Mouse (Mus musculus): ENCODE data around the gene Pld5. TPM values are rescaled to one million over a fixed set of nuclear protein-coding genes. Genes with fewer than 3 reads are reported as not detected.

Pld5 gene
- total and polyA plus RNA-seq, 2 experiments from 2014 or later: 4.9 to 6.1 TPM

DNA sequence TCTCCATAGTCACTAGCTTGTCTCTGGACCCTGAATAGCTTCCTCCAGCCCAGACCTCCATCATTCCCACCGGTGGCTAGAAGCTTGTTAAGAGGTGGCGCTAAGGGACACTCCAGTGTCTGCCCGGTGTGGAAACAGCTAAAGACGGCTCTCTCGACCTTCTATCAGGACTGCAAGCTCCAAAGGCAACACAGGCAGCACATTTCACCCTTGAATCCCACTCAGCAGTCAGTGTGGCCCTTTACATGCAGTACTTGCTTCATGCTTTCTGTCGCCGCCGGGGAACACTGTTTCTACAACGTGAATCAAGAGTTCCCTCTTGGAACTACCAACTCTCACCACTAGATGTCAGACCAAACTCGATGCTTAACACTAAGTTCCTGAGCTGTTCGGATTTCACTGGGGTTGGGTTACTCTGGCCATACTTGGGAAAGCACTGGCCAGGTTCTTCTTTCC is 338.8 kb downstream of the Pld5 start:
- Histone ChIP-seq H3K4me3 (ENCODE audit: low read depth, low read length) (no peak overlapping the region), H3K27ac (ENCODE audit: low read depth, low read length) (no peak overlapping the region), H3K9ac (replicated peaks; ENCODE audit: low read length, poor library complexity, severe bottlenecking) (no peak overlapping the region), H3K36me3 (ENCODE audit: insufficient read depth, low read length) (no peaks in the 10 kb centered on the region), H3K27me3 (ENCODE audit: insufficient read depth, low read length) (no peaks in the 10 kb centered on the region), H3K4me2 (ENCODE audit: low read depth, low read length, poor library complexity, severe bottlenecking) (peak overlapping the region; percentile 40; the same call in 1 of the 2 replicates), H3K4me1 (ENCODE audit: insufficient read depth, low read length) (no peaks in the 10 kb centered on the region), H3K9me3 (ENCODE audit: low read length) (no peaks in the 10 kb centered on the region)
- peak; percentile 83 for ATAC-seq (ENCODE audit: low FRiP score)
- WGBS: 7% methylated on average over 11 of the region's 11 CpGs
- TF ChIP-seq CTCF (IDR thresholded peaks at IDR 0.05): peak; percentile 99
- peak; percentile 95 for DNase-seq (ENCODE audit: low spot score)

DNA sequence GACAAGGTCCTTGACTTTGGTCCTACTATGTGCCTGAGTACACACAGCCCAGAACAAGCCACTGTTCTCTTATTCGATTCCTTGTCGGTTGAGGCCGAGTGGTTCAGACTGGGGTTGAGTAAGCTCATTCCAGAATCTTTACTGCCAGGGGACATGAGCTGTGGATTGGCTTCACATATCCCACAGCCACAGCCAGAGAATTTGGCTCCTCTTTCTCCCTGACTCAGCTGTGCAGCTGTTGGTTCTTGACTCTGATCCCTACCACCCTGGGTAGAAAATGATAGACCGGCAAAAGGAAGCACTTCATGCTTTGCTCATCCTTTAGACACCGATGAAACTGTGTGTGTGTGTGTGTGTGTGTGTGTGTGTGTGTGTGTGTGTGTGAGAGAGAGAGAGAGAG is 343.7 kb downstream of the Pld5 start:
- Histone ChIP-seq H3K4me1 (ENCODE audit: insufficient read depth, low read length) (no peaks in the 10 kb centered on the region), H3K9me3 (ENCODE audit: low read length) (no peaks in the 10 kb centered on the region), H3K27ac (ENCODE audit: low read depth, low read length) (no peak overlapping the region), H3K4me2 (ENCODE audit: low read depth, low read length, poor library complexity, severe bottlenecking) (no peak overlapping the region), H3K9ac (replicated peaks; ENCODE audit: low read length, poor library complexity, severe bottlenecking) (no peak overlapping the region), H3K27me3 (ENCODE audit: insufficient read depth, low read length) (no peaks in the 10 kb centered on the region), H3K36me3 (ENCODE audit: insufficient read depth, low read length) (no peaks in the 10 kb centered on the region), H3K4me3 (ENCODE audit: low read depth, low read length) (no peak overlapping the region)
- no peak for ATAC-seq (ENCODE audit: low FRiP score)
- WGBS: 91% methylated on average over 5 of the region's 5 CpGs
- no peak for TF ChIP-seq CTCF (IDR thresholded peaks at IDR 0.05)
- no peak for DNase-seq (ENCODE audit: low spot score)

DNA sequence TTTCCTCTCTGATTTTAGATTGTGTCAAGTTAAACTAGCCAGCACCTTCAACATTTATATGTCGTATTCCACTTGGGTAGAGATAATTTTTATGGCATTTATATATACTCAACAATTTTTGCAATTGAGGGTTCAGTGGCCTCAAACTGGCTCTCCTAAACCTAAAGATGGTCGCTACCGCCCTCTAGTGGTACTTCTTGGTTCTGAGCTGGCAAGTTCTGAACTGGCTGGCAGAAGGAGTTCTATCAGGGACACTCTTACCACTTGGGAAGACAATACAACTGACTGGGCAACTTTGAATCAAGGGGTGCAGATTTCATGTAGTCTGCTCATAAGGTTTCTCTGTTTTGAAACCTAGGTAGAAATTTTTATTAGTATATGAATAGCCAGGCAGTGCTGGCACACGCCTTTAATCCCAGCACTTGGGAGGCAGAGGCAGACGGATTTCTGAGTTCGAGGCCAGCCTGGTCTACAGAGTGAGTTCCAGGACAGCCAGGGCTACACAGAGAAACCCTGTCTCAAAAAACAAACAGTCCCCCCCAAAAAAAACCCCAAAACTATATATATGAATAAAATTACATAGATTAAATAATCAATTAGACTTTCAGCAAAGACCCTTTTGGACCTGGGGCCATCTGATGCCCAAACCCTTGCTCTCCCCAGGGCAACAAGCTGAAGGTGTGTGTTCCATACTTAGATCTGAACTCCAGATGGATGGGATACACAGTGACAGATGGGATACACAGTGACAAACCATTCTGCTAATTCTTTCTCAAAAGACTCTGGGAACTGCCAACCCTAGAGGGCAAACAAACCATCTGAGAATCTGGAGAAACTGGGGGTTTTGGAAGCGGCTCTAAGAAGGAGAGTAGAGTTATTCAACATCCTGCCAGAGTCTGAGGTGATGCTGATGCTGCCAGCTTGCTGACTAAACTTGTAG is 351.0 kb downstream of the Pld5 start:
- 53% methylated on average over 7 of the region's 7 CpGs for WGBS

DNA sequence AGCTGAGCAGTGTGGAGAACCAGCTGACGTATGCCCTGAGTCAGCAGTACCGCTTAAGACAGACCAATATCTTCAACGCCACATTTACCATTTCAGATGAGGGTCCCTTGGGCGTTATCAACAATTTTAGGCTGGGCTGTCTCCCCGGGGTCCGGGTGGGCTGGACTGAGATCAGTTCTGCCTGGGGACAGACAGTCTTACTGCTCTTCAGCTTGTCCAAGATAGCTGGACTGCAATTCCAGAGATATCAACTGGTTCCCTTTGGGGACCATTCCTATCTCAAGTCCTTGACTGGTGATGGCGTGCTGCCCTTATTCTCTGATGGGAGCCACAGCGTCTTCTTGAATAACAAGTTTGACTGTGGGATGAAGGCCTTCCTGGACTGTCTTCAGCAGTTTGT is 354.0 kb downstream of the Pld5 start:
- no peak for DNase-seq (ENCODE audit: low spot score)
- no peak overlapping the region for H3K4me3 ChIP-seq (ENCODE audit: low read depth, low read length)
- H3K4me2 ChIP-seq (ENCODE audit: low read depth, low read length, poor library complexity, severe bottlenecking): no peak overlapping the region
- H3K27me3 ChIP-seq (ENCODE audit: insufficient read depth, low read length): no peaks in the 10 kb centered on the region; the same call in 1 of the 2 replicates
- H3K4me1 ChIP-seq (ENCODE audit: insufficient read depth, low read length): no peaks in the 10 kb centered on the region
- no peak overlapping the region for H3K27ac ChIP-seq (ENCODE audit: low read depth, low read length)
- H3K9ac ChIP-seq (replicated peaks; ENCODE audit: low read length, poor library complexity, severe bottlenecking): no peak overlapping the region
- no peak for ATAC-seq (ENCODE audit: low FRiP score)
- H3K36me3 ChIP-seq (ENCODE audit: insufficient read depth, low read length): no peaks in the 10 kb centered on the region
- 95% methylated on average over 8 of the region's 8 CpGs for WGBS
- no peaks in the 10 kb centered on the region for H3K9me3 ChIP-seq (ENCODE audit: low read length)
- no peak for TF ChIP-seq CTCF (IDR thresholded peaks at IDR 0.05)

More for the DNA sequence above, 351.0 kb downstream of the Pld5 start:
- no peaks in the 10 kb centered on the region for H3K4me1 ChIP-seq (ENCODE audit: insufficient read depth, low read length)
- H3K9me3 ChIP-seq (ENCODE audit: low read length): no peaks in the 10 kb centered on the region
- H3K36me3 ChIP-seq (ENCODE audit: insufficient read depth, low read length): no peaks in the 10 kb centered on the region
- TF ChIP-seq CTCF (IDR thresholded peaks at IDR 0.05): peak; percentile 93
- no peak overlapping the region for H3K9ac ChIP-seq (replicated peaks; ENCODE audit: low read length, poor library complexity, severe bottlenecking)
- peak; percentile 85 for DNase-seq (ENCODE audit: low spot score)
- no peak overlapping the region for H3K4me3 ChIP-seq (ENCODE audit: low read depth, low read length)
- H3K27me3 ChIP-seq (ENCODE audit: insufficient read depth, low read length): no peaks in the 10 kb centered on the region
- H3K4me2 ChIP-seq (ENCODE audit: low read depth, low read length, poor library complexity, severe bottlenecking): no peak overlapping the region
- no peak overlapping the region for H3K27ac ChIP-seq (ENCODE audit: low read depth, low read length)
- ATAC-seq (ENCODE audit: low FRiP score): peak; percentile 57; the same call in 1 of the 2 replicates

DNA sequence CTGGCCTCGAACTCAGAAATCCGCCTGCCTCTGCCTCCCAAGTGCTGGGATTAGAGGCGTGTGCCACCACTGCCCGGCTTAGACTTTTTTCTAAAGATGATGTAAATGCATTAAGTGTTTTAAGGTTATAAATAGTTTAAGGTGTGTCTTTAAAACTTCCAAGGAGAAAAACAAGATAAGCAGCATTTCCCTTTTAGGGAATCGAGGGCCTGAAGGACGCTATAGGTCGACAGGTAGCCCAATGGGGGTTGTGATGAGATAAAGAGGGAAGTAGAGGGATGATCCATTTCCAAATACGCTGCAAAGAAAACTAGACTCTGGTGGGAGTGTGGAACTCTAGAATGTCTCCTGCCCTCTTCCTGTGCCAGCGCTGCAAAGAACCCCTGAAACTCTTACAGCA is 355.1 kb downstream of the Pld5 start, which contains the start of gene Gm38100:
Gm38100 (plus strand) TSS at position 301 of the 400 bp plus-strand sequence.
- TF ChIP-seq CTCF (IDR thresholded peaks at IDR 0.05): no peak
- Histone ChIP-seq H3K36me3 (ENCODE audit: insufficient read depth, low read length) (no peaks in the 10 kb centered on the region), H3K27me3 (ENCODE audit: insufficient read depth, low read length) (no peaks in the 10 kb centered on the region; the same call in 1 of the 2 replicates), H3K4me2 (ENCODE audit: low read depth, low read length, poor library complexity, severe bottlenecking) (no peak within 1 kb of the TSS), H3K9ac (replicated peaks; ENCODE audit: low read length, poor library complexity, severe bottlenecking) (no peak within 1 kb of the TSS), H3K9me3 (ENCODE audit: low read length) (no peaks in the 10 kb centered on the region), H3K4me3 (ENCODE audit: low read depth, low read length) (no peak within 1 kb of the TSS), H3K4me1 (ENCODE audit: insufficient read depth, low read length) (no peaks in the 10 kb centered on the region), H3K27ac (ENCODE audit: low read depth, low read length) (no peak within 1 kb of the TSS)
- DNase-seq (ENCODE audit: low spot score) (no peak), ATAC-seq (ENCODE audit: low FRiP score) (no peak)
- 93% methylated on average over 9 of the region's 9 CpGs for WGBS

DNA sequence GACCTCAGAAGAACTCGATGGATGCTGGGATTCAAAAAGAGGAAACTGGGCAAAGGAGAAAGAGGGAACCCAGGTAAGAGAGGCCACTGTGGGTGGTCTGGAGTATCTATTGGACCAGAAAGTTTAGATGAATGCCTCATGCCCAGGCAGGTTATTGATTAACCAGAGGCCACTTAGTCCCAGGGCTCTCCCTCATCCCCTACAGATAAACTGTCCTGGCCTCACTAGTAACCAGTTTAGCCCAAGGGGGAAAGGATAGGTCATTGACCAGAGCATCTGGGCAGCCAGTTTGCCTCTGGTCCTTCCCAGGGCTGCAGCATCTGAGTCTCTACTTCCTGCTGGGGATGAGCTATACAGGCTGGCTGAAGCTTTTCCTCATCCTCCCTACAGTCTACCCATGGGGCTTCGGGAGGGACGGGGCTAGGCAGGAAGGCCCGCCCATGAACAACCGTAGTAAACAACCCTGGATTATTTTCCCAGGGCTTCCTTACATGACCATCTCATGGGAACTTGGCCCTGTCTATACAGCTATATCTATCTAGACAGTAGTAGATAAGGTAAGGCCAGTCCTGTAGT is 361.3 kb downstream of the Pld5 start:
- Histone ChIP-seq H3K9me3 (ENCODE audit: low read length) (no peaks in the 10 kb centered on the region), H3K27me3 (ENCODE audit: insufficient read depth, low read length) (no peaks in the 10 kb centered on the region; the same call in 1 of the 2 replicates), H3K4me2 (ENCODE audit: low read depth, low read length, poor library complexity, severe bottlenecking) (no peak overlapping the region), H3K4me1 (ENCODE audit: insufficient read depth, low read length) (no peaks in the 10 kb centered on the region), H3K9ac (replicated peaks; ENCODE audit: low read length, poor library complexity, severe bottlenecking) (no peak overlapping the region), H3K27ac (ENCODE audit: low read depth, low read length) (no peak overlapping the region), H3K4me3 (ENCODE audit: low read depth, low read length) (no peak overlapping the region), H3K36me3 (ENCODE audit: insufficient read depth, low read length) (no peaks in the 10 kb centered on the region)
- no peak for TF ChIP-seq CTCF (IDR thresholded peaks at IDR 0.05)
- DNase-seq (ENCODE audit: low spot score) (no peak), ATAC-seq (ENCODE audit: low FRiP score) (no peak)
- WGBS: 83% methylated on average over 5 of the region's 5 CpGs

All from midbrain, postnatal 0 days (tissue).